Mouse (Mus musculus) embryonic fibroblast, embryonic 13.5 days (primary cell): ENCODE measurements at regions not wholly inside any gene's neighbourhood (a gene's known extent, or its start where the extent isn't known, plus 50 kb on each side); places are given as distances from the start of the nearest gene placed in this dataset.

Source experiments
- CTCF ChIP-seq: IDR thresholded peaks from 2 replicates; pipeline ENCODE4 v1.5.1; 2011; ENCODE audit warnings: mild to moderate bottlenecking, control low read depth, low read length, moderate library complexity, borderline replicate concordance; ENCODE audit not compliant: insufficient read depth
- POLR2A ChIP-seq: IDR thresholded peaks from 2 replicates; pipeline ENCODE4 v1.6.1; 2011; ENCODE audit warnings: low read depth, mild to moderate bottlenecking, control low read depth, low read length, moderate library complexity

GRCm38 (mm10) chr15:96842881-96843280 lies 143.4 kb upstream of the Slc38a2 start:
- TF ChIP-seq CTCF (no peak), POLR2A (no peak)
